Mouse (Mus musculus): ENCODE data around the gene Hemk1. TPM values are rescaled to one million over a fixed set of nuclear protein-coding genes. Genes with fewer than 3 reads are reported as not detected.

Hemk1 gene
- polyA plus RNA-seq, 1 experiment from 2014 or later, result 9.7 TPM

GRCm38 (mm10) chr9:107372441-107372840 is 34.3 kb upstream of the Hemk1 start:
- H3K4me1 ChIP-seq (replicated peaks; ENCODE audit: control insufficient read depth, insufficient read depth, low read length), result no peaks in the 10 kb centered on the region
- no peak overlapping the region for H3K4me3 ChIP-seq (ENCODE audit: low read depth, low read length)
- ATAC-seq (ENCODE audit: low FRiP score), result no peak
- no peak overlapping the region for H3K9ac ChIP-seq (ENCODE audit: low read depth, low read length)
- no peaks in the 10 kb centered on the region for H3K9me3 ChIP-seq (ENCODE audit: control insufficient read depth, low read length)
- no peak overlapping the region for H3K4me2 ChIP-seq (replicated peaks; ENCODE audit: low read depth, low read length)
- peaks cover 12% of the 10 kb centered on the region for H3K27me3 ChIP-seq (ENCODE audit: control insufficient read depth, insufficient read depth, low read length)
- H3K36me3 ChIP-seq (ENCODE audit: control insufficient read depth, insufficient read depth, low read length), result no peaks in the 10 kb centered on the region
- no peak overlapping the region for H3K27ac ChIP-seq (ENCODE audit: low read depth, low read length)
- no peak for DNase-seq (ENCODE audit: low spot score)
- 74% methylated on average over 4 of the region's 4 CpGs for WGBS

GRCm38 (mm10) chr9:107370106-107370463 is 31.9 kb upstream of the Hemk1 start:
- WGBS, result 11% methylated on average over 4 of the region's 4 CpGs
- Histone ChIP-seq H3K4me3 (ENCODE audit: low read depth, low read length) (no peak overlapping the region), H3K27ac (ENCODE audit: low read depth, low read length) (no peak overlapping the region), H3K9ac (ENCODE audit: low read depth, low read length) (no peak overlapping the region), H3K27me3 (ENCODE audit: control insufficient read depth, insufficient read depth, low read length) (no peaks in the 10 kb centered on the region), H3K36me3 (ENCODE audit: control insufficient read depth, insufficient read depth, low read length) (no peaks in the 10 kb centered on the region), H3K4me2 (replicated peaks; ENCODE audit: low read depth, low read length) (no peak overlapping the region), H3K9me3 (ENCODE audit: control insufficient read depth, low read length) (no peaks in the 10 kb centered on the region), H3K4me1 (replicated peaks; ENCODE audit: control insufficient read depth, insufficient read depth, low read length) (no peaks in the 10 kb centered on the region)
- no peak for DNase-seq (ENCODE audit: low spot score)
- ATAC-seq (ENCODE audit: low FRiP score), result no peak

- no peak overlapping the region for H3K4me3 ChIP-seq (ENCODE audit: low read depth, low read length)
- H3K4me2 ChIP-seq (replicated peaks; ENCODE audit: low read depth, low read length), result no peak overlapping the region
- H3K4me1 ChIP-seq (replicated peaks; ENCODE audit: control insufficient read depth, insufficient read depth, low read length), result no peaks in the 10 kb centered on the region
- H3K9ac ChIP-seq (ENCODE audit: low read depth, low read length), result no peak overlapping the region
- 39% methylated on average over 10 of the region's 10 CpGs for WGBS
- DNase-seq (ENCODE audit: low spot score) (no peak), ATAC-seq (ENCODE audit: low FRiP score) (peak; percentile 53; the same call in 1 of the 2 replicates)
- H3K36me3 ChIP-seq (ENCODE audit: control insufficient read depth, insufficient read depth, low read length), result no peaks in the 10 kb centered on the region
- H3K27me3 ChIP-seq (ENCODE audit: control insufficient read depth, insufficient read depth, low read length), result no peaks in the 10 kb centered on the region
- H3K9me3 ChIP-seq (ENCODE audit: control insufficient read depth, low read length), result no peaks in the 10 kb centered on the region
- no peak overlapping the region for H3K27ac ChIP-seq (ENCODE audit: low read depth, low read length)
Measured at GRCm38 (mm10) chr9:107369270-107370105, 31.3 kb upstream of the Hemk1 start.

GRCm38 (mm10) chr9:107368302-107368701 is 30.2 kb upstream of the Hemk1 start:
- DNase-seq (ENCODE audit: low spot score) (no peak), ATAC-seq (ENCODE audit: low FRiP score) (no peak)
- Histone ChIP-seq H3K36me3 (ENCODE audit: control insufficient read depth, insufficient read depth, low read length) (no peaks in the 10 kb centered on the region), H3K4me3 (ENCODE audit: low read depth, low read length) (no peak overlapping the region), H3K4me1 (replicated peaks; ENCODE audit: control insufficient read depth, insufficient read depth, low read length) (no peaks in the 10 kb centered on the region), H3K4me2 (replicated peaks; ENCODE audit: low read depth, low read length) (no peak overlapping the region), H3K9ac (ENCODE audit: low read depth, low read length) (no peak overlapping the region), H3K27me3 (ENCODE audit: control insufficient read depth, insufficient read depth, low read length) (no peaks in the 10 kb centered on the region), H3K27ac (ENCODE audit: low read depth, low read length) (no peak overlapping the region), H3K9me3 (ENCODE audit: control insufficient read depth, low read length) (no peaks in the 10 kb centered on the region)
- 64% methylated on average over 1 of the region's 1 CpGs for WGBS

GRCm38 (mm10) chr9:107366644-107367043 is 28.5 kb upstream of the Hemk1 start:
- DNase-seq (ENCODE audit: low spot score), result peak; percentile 86
- no peaks in the 10 kb centered on the region for H3K36me3 ChIP-seq (ENCODE audit: control insufficient read depth, insufficient read depth, low read length)
- no peak overlapping the region for H3K9ac ChIP-seq (ENCODE audit: low read depth, low read length)
- no peak overlapping the region for H3K4me2 ChIP-seq (replicated peaks; ENCODE audit: low read depth, low read length)
- no peaks in the 10 kb centered on the region for H3K9me3 ChIP-seq (ENCODE audit: control insufficient read depth, low read length)
- 15% methylated on average over 3 of the region's 3 CpGs for WGBS
- no peak overlapping the region for H3K4me3 ChIP-seq (ENCODE audit: low read depth, low read length)
- H3K27ac ChIP-seq (ENCODE audit: low read depth, low read length), result no peak overlapping the region
- no peaks in the 10 kb centered on the region for H3K4me1 ChIP-seq (replicated peaks; ENCODE audit: control insufficient read depth, insufficient read depth, low read length)
- no peaks in the 10 kb centered on the region for H3K27me3 ChIP-seq (ENCODE audit: control insufficient read depth, insufficient read depth, low read length)
- no peak for ATAC-seq (ENCODE audit: low FRiP score)

GRCm38 (mm10) chr9:107360989-107361388 is 22.8 kb upstream of the Hemk1 start:
- 0 out of 2 replicates have a peak, but pooled peaks cover 5% of the 10 kb centered on the region for H3K4me1 ChIP-seq (replicated peaks; ENCODE audit: control insufficient read depth, insufficient read depth, low read length)
- DNase-seq (ENCODE audit: low spot score), result no peak
- no peak overlapping the region for H3K9ac ChIP-seq (ENCODE audit: low read depth, low read length)
- WGBS, result 21% methylated on average over 3 of the region's 3 CpGs
- H3K4me3 ChIP-seq (ENCODE audit: low read depth, low read length), result no peak overlapping the region
- 0 out of 2 replicates have a peak, but pooled peaks cover 2% of the 10 kb centered on the region for H3K27me3 ChIP-seq (ENCODE audit: control insufficient read depth, insufficient read depth, low read length)
- ATAC-seq (ENCODE audit: low FRiP score), result no peak
- no peak overlapping the region for H3K4me2 ChIP-seq (replicated peaks; ENCODE audit: low read depth, low read length)
- no peak overlapping the region for H3K27ac ChIP-seq (ENCODE audit: low read depth, low read length)
- H3K9me3 ChIP-seq (ENCODE audit: control insufficient read depth, low read length), result no peaks in the 10 kb centered on the region
- H3K36me3 ChIP-seq (ENCODE audit: control insufficient read depth, insufficient read depth, low read length), result no peaks in the 10 kb centered on the region

- no peak for ATAC-seq (ENCODE audit: low FRiP score)
- Histone ChIP-seq H3K36me3 (ENCODE audit: control insufficient read depth, insufficient read depth, low read length) (no peaks in the 10 kb centered on the region), H3K4me2 (replicated peaks; ENCODE audit: low read depth, low read length) (no peak overlapping the region), H3K9ac (ENCODE audit: low read depth, low read length) (no peak overlapping the region), H3K4me1 (replicated peaks; ENCODE audit: control insufficient read depth, insufficient read depth, low read length) (0 out of 2 replicates have a peak, but pooled peaks cover 5% of the 10 kb centered on the region), H3K9me3 (ENCODE audit: control insufficient read depth, low read length) (no peaks in the 10 kb centered on the region), H3K4me3 (ENCODE audit: low read depth, low read length) (no peak overlapping the region), H3K27ac (ENCODE audit: low read depth, low read length) (no peak overlapping the region), H3K27me3 (ENCODE audit: control insufficient read depth, insufficient read depth, low read length) (0 out of 2 replicates have a peak, but pooled peaks cover 2% of the 10 kb centered on the region)
- peak; percentile 93 for DNase-seq (ENCODE audit: low spot score)
- WGBS, result 20% methylated on average over 5 of the region's 5 CpGs
Measured at GRCm38 (mm10) chr9:107357651-107358050, 19.5 kb upstream of the Hemk1 start.

GRCm38 (mm10) chr9:107355870-107356765 is 18.0 kb upstream of the Hemk1 start:
- DNase-seq (ENCODE audit: low spot score), result peak; percentile 78
- ATAC-seq (ENCODE audit: low FRiP score), result no peak
- 54% methylated on average over 6 of the region's 7 CpGs for WGBS

More at GRCm38 (mm10) chr9:107355870-107356765, 18.0 kb upstream of the Hemk1 start:
- 0 out of 2 replicates have a peak, but pooled peaks cover 4% of the 10 kb centered on the region for H3K4me1 ChIP-seq (replicated peaks; ENCODE audit: control insufficient read depth, insufficient read depth, low read length)
- H3K36me3 ChIP-seq (ENCODE audit: control insufficient read depth, insufficient read depth, low read length), result no peaks in the 10 kb centered on the region
- no peak overlapping the region for H3K4me3 ChIP-seq (ENCODE audit: low read depth, low read length)
- no peaks in the 10 kb centered on the region for H3K9me3 ChIP-seq (ENCODE audit: control insufficient read depth, low read length)
- H3K27ac ChIP-seq (ENCODE audit: low read depth, low read length), result no peak overlapping the region
- H3K27me3 ChIP-seq (ENCODE audit: control insufficient read depth, insufficient read depth, low read length), result 0 out of 2 replicates have a peak, but pooled peaks cover 2% of the 10 kb centered on the region
- no peak overlapping the region for H3K9ac ChIP-seq (ENCODE audit: low read depth, low read length)
- no peak overlapping the region for H3K4me2 ChIP-seq (replicated peaks; ENCODE audit: low read depth, low read length)
